Mouse (Mus musculus) hindbrain, embryonic 16.5 days (tissue): ENCODE results near the gene Mtch1. TPM values are rescaled to one million over a fixed set of nuclear protein-coding genes. Genes with fewer than 3 reads are reported as not detected.
"Not testable (repeated sequence)": the region's sequence is repeated elsewhere in the genome, so short reads cannot be mapped to it uniquely, and the experiment has no call there.

Experiments
- ATAC-seq: fragments of 200-750 bp; cut with Nextera tagmentation; 2 replicates; pipeline ENCODE4 v1.8.0; 2017; ENCODE audit warnings: moderate TSS enrichment, moderate library complexity
- H3K27ac ChIP-seq: fragments of 300-500 bp; sonication (generic); 2 replicates; pipeline ENCODE4 v1.5.1; 2014; ENCODE audit warnings: low read depth, mild to moderate bottlenecking, control low read depth, low read length, moderate library complexity
- H3K27me3 ChIP-seq: fragments of 300-500 bp; sonication (generic); replicated peaks from 2 replicates; pipeline ENCODE4 v1.6.1; 2014; ENCODE audit warnings: low read length; ENCODE audit not compliant: control insufficient read depth, insufficient read depth
- H3K36me3 ChIP-seq: fragments of 300-500 bp; sonication (generic); 2 replicates; pipeline ENCODE4 v1.6.1; 2014; ENCODE audit warnings: mild to moderate bottlenecking, low read length, moderate library complexity, mixed read lengths; ENCODE audit not compliant: control insufficient read depth, insufficient read depth
- H3K4me1 ChIP-seq: fragments of 300-500 bp; sonication (generic); 2 replicates; pipeline ENCODE4 v1.6.1; 2014; ENCODE audit warnings: low read depth, low read length; ENCODE audit not compliant: control insufficient read depth, insufficient read depth
- H3K4me2 ChIP-seq: fragments of 300-500 bp; sonication (generic); 2 replicates; pipeline ENCODE4 v1.6.1; 2014; ENCODE audit warnings: mild to moderate bottlenecking, low read length, control low read depth, moderate library complexity
- H3K4me3 ChIP-seq: fragments of 300-500 bp; sonication (generic); 2 replicates; pipeline ENCODE4 v1.5.1; 2014; ENCODE audit warnings: mild to moderate bottlenecking, low read length, control low read depth, moderate library complexity
- H3K9ac ChIP-seq: fragments of 300-500 bp; sonication (generic); 2 replicates; pipeline ENCODE4 v1.6.1; 2014; ENCODE audit warnings: low read depth, mild to moderate bottlenecking, control low read depth, low read length, moderate library complexity
- H3K9me3 ChIP-seq: fragments of 300-500 bp; sonication (generic); 2 replicates; pipeline ENCODE4 v1.6.1; 2014; ENCODE audit warnings: mild to moderate bottlenecking, low read length, moderate library complexity; ENCODE audit not compliant: control insufficient read depth
- WGBS: fragments of 180-500 bp; shearing (Covaris S2); extraction: QIAGEN DNeasy Blood & Tissue Kit; methylation state at CpG from one replicate; pipeline ENCODE4 v1.1.7; 2014; 5-methylcytosine and 5-hydroxymethylcytosine counted together
- polyA plus RNA-seq: library from polyadenylated mRNA; unstranded; fragments of >200 nt; fragmentation: Nextera tagmentation; extraction: Ambion mirVana; gene quantifications from 2 replicates; pipeline ENCODE4 v1.2.1, GENCODE M21; 2015

The Mtch1 gene
- polyA plus RNA-seq: 328 and 463 TPM in 2 replicates

- Histone ChIP-seq H3K4me1 (peaks cover 21% of the 10 kb centered on the region), H3K4me2 (peak within 1 kb of the TSS; percentile 56), H3K4me3 (peak within 1 kb of the TSS; percentile 77), H3K36me3 (no peaks in the 10 kb centered on the region), H3K27me3 (no peaks in the 10 kb centered on the region), H3K27ac (peak within 1 kb of the TSS; percentile 94), H3K9ac (peak within 1 kb of the TSS; percentile 95), H3K9me3 (no peaks in the 10 kb centered on the region)
- 1% methylated on average over 32 of the region's 53 CpGs for WGBS
- ATAC-seq: peak; percentile 94
These were observed at the start of gene Mtch1 for GRCm38 (mm10) chr17:29347645-29348256. Gene Mtch1 (minus strand): TSS chr17:29347934.

DNA sequence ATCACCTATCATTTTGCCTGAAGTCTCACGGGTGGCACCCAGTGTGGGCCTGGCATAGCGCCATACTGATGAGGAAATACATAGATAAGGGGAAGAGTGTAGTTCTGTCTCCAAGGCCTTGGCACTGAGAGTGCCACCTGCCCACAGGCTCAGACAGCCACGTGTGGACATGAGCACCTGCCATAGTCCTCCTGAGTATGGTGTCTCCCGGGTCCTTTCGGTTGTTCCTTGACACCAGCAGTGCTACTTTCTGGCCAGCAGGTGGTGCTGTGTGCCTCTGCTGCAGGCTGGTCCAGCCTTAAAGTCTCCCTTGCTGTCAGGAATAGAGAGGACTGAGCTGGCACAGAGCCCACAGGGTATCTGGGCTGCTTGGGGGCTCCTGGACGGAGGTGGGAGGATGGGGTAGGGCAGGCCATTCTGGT lies 49.1 kb upstream of the Mtch1 start:
- no peaks in the 10 kb centered on the region; the same call in 1 of the 2 replicates for H3K27me3 ChIP-seq
- H3K4me3 ChIP-seq: no peak overlapping the region
- peak; percentile 53 for ATAC-seq
- peaks cover 12% of the 10 kb centered on the region for H3K4me1 ChIP-seq
- no peak overlapping the region for H3K4me2 ChIP-seq
- H3K9ac ChIP-seq: no peak overlapping the region; the same call in 1 of the 2 replicates
- 18% methylated on average over 6 of the region's 6 CpGs for WGBS
- no peaks in the 10 kb centered on the region for H3K36me3 ChIP-seq
- no peak overlapping the region for H3K27ac ChIP-seq
- H3K9me3 ChIP-seq: no peaks in the 10 kb centered on the region

- ATAC-seq: no peak
- no peak overlapping the region for H3K4me2 ChIP-seq
- no peaks in the 10 kb centered on the region for H3K9me3 ChIP-seq
- no peaks in the 10 kb centered on the region; the same call in 1 of the 2 replicates for H3K27me3 ChIP-seq
- H3K4me1 ChIP-seq: peaks cover 12% of the 10 kb centered on the region
- WGBS: 63% methylated on average over 6 of the region's 6 CpGs
- H3K27ac ChIP-seq: no peak overlapping the region
- no peak overlapping the region for H3K9ac ChIP-seq
- H3K36me3 ChIP-seq: no peaks in the 10 kb centered on the region
- H3K4me3 ChIP-seq: no peak overlapping the region
These were observed 48.5 kb upstream of the Mtch1 start for GRCm38 (mm10) chr17:29396056-29396799.

DNA sequence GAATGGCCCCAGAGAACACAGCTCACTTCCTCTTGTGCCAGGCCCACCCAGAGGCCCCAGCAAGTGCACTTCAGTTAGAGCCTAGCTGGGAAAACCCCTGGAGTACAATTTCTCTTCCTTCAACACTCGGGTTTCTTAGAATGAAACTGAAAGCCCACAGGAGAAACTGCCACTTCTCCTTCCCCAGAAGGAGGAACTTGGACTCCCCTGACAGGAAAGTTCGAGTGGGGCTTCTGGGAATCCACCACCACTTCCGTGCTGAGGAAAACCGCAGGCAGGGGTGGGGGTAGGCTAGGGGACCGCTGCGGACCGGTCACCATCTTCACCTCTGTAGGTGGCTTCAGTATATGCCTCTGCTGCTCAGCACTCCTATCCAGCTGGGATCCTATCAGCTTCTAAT lies 47.6 kb upstream of the Mtch1 start:
- Histone ChIP-seq H3K4me3 (no peak overlapping the region), H3K27ac (no peak overlapping the region), H3K4me1 (peaks cover 12% of the 10 kb centered on the region), H3K9me3 (no peaks in the 10 kb centered on the region), H3K36me3 (no peaks in the 10 kb centered on the region), H3K9ac (no peak overlapping the region), H3K27me3 (no peaks in the 10 kb centered on the region; the same call in 1 of the 2 replicates), H3K4me2 (no peak overlapping the region)
- 69% methylated on average over 7 of the region's 7 CpGs for WGBS
- no peak for ATAC-seq

GRCm38 (mm10) chr17:29394761-29395160 lies 47.0 kb upstream of the Mtch1 start:
- H3K9me3 ChIP-seq, H3K36me3 ChIP-seq, H3K4me3 ChIP-seq, H3K9ac ChIP-seq, H3K4me2 ChIP-seq, H3K27ac ChIP-seq, ATAC-seq, H3K27me3 ChIP-seq: not testable (repeated sequence)
- WGBS: 75% methylated on average over 2 of the region's 2 CpGs
- H3K4me1 ChIP-seq: peaks cover 12% of the 10 kb centered on the region

DNA sequence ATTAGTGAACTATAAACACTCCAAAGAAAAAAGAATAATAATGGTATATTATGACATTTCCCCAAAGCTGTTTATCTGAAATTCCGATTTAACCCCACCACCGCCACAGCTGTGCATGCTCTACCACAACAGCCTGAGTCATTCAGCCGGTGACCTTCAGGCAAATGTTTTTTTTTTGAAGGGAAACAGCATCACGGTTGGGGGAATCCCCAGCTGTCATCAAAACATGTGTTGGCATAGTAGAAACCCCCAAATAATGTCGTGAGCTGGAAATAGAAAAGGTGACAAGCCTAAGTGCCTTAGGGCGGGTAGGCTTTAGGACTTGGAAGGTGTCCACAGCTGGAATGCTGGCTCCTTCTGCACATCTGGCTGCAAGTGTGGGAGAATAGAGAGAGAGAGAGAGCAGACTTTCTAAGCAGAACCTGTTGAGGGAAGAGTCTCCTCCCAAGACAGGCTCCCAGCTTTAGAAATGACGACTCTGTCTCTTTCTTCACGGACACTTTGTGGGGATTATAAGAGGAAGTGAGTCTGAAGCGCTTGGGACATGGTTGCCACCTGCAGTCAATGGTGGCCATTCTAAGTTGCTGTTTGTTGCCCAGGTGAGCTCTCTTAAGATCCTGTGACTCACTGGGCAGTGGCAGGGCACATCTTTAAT lies 46.5 kb upstream of the Mtch1 start:
- no peak overlapping the region for H3K4me2 ChIP-seq
- H3K36me3 ChIP-seq: no peaks in the 10 kb centered on the region
- ATAC-seq: no peak
- WGBS: 74% methylated on average over 9 of the region's 9 CpGs
- peaks cover 12% of the 10 kb centered on the region for H3K4me1 ChIP-seq
- H3K9me3 ChIP-seq: no peaks in the 10 kb centered on the region
- no peak overlapping the region for H3K9ac ChIP-seq
- no peak overlapping the region for H3K4me3 ChIP-seq
- no peak overlapping the region for H3K27ac ChIP-seq
- H3K27me3 ChIP-seq: no peaks in the 10 kb centered on the region; the same call in 1 of the 2 replicates

DNA sequence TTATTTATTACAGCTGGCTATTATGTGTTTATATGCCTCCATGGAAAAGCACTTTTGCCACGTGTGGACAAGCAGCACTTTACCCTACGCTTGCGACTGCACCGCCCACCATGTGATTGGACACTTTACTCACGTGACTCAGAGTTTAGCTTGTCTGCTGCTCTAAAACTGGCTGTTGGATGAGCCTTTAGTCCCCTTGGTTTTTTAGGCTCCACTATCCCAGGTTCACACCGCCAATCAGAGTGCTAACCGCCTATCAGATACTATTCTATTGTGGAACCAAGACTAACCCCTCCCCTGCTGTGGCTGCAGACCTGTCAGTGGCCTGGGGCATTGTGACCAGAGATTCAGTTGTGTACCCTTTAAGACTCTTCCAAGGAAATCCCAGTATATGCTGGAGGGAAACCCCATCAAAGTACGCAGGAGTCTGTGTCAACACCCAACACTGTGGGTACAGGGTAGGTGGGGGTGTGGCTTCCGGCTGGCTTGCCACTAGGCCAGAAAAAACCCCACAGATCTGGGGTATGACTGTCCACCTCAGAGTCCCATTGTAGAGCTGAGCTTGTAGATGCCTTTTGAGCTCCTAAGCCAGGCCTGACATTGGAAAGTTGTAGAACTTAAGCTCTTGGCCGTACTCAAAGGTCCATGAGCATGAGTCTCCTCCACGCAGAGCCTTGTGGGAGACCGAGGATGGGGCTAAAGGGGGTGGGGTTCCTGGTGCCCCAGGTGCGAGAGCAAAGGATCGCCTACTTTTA lies 45.8 kb upstream of the Mtch1 start:
- no peaks in the 10 kb centered on the region for H3K9me3 ChIP-seq
- no peak for ATAC-seq
- no peak overlapping the region for H3K4me3 ChIP-seq
- 67% methylated on average over 14 of the region's 14 CpGs for WGBS
- H3K27ac ChIP-seq: no peak overlapping the region
- no peak overlapping the region for H3K9ac ChIP-seq
- no peaks in the 10 kb centered on the region; the same call in 1 of the 2 replicates for H3K27me3 ChIP-seq
- peaks cover 12% of the 10 kb centered on the region for H3K4me1 ChIP-seq
- H3K4me2 ChIP-seq: no peak overlapping the region
- H3K36me3 ChIP-seq: no peaks in the 10 kb centered on the region

DNA sequence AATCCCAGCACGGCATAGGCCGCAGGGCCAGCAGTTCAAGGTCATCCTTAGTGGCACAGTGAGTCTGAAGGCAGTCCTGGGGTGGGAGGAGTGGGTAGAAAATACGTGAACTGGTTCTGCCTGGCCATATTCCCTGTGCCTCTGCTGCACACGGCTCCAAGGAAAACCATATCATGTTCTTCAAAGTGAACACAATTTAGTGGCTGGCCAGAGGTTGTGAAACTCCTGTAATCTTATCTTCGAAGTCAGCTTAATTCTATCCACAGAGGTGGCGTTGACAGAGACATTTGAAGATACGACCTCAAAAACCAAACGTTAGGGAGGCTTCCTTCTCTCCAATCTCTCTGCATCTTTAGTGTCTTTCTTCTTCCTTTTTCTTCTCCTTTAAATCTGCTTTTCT lies 43.5 kb upstream of the Mtch1 start:
- WGBS: 85% methylated on average over 8 of the region's 8 CpGs
- H3K4me3 ChIP-seq: no peak overlapping the region

More for the DNA sequence above, 43.5 kb upstream of the Mtch1 start:
- Histone ChIP-seq H3K9ac (no peak overlapping the region), H3K4me1 (no peaks in the 10 kb centered on the region), H3K27me3 (no peaks in the 10 kb centered on the region; the same call in 1 of the 2 replicates), H3K4me2 (no peak overlapping the region), H3K36me3 (no peaks in the 10 kb centered on the region), H3K9me3 (no peaks in the 10 kb centered on the region), H3K27ac (no peak overlapping the region)
- ATAC-seq: no peak
